Mouse (Mus musculus) hindbrain, postnatal 0 days (tissue): ENCODE measurements around the gene Naglu. TPM values are rescaled to one million over a fixed set of nuclear protein-coding genes. Genes with fewer than 3 reads are reported as not detected.

Experiments used
- ATAC-seq: fragments of 200-750 bp; cut with Nextera tagmentation; 2 replicates; pipeline ENCODE4 v1.8.0; 2017; ENCODE audit warnings: mild to moderate bottlenecking, moderate TSS enrichment, moderate library complexity
- DNase-seq: peaks from one replicate; pipeline ENCODE4 v3.0.0-alpha.2; 2015; ENCODE audit warnings: low spot score
- H3K27ac ChIP-seq: fragments of 300-500 bp; sonication (generic); 2 replicates; pipeline ENCODE4 v1.5.1; 2014; ENCODE audit warnings: mild to moderate bottlenecking
- H3K27me3 ChIP-seq: fragments of 300-500 bp; sonication (generic); 2 replicates; pipeline ENCODE4 v1.6.1; 2014; ENCODE audit warnings: low read length, mixed read lengths; ENCODE audit not compliant: insufficient read depth
- H3K36me3 ChIP-seq: fragments of 300-500 bp; sonication (generic); 2 replicates; pipeline ENCODE4 v1.6.1; 2014; ENCODE audit warnings: low read length, mixed read lengths; ENCODE audit not compliant: insufficient read depth
- H3K4me1 ChIP-seq: fragments of 300-500 bp; sonication (generic); 2 replicates; pipeline ENCODE4 v1.6.1; 2014; ENCODE audit warnings: antibody characterized with exemption, low read length, mixed read lengths; ENCODE audit not compliant: insufficient read depth
- H3K4me2 ChIP-seq: fragments of 300-500 bp; sonication (generic); 2 replicates; pipeline ENCODE4 v1.6.1; 2014; ENCODE audit warnings: low read depth, mild to moderate bottlenecking, low read length, moderate library complexity, mixed read lengths
- H3K4me3 ChIP-seq: fragments of 300-500 bp; sonication (generic); 2 replicates; pipeline ENCODE4 v1.5.1; 2014; ENCODE audit warnings: low read length
- H3K9ac ChIP-seq: fragments of 300-500 bp; sonication (generic); replicated peaks from 2 replicates; pipeline ENCODE4 v1.6.1; 2014; ENCODE audit warnings: mild to moderate bottlenecking, low read length, moderate library complexity, mixed read lengths
- H3K9me3 ChIP-seq: fragments of 300-500 bp; sonication (generic); 2 replicates; pipeline ENCODE4 v1.6.1; 2016; ENCODE audit warnings: low read length, mixed read lengths
- CTCF ChIP-seq: IDR thresholded peaks from 2 replicates; pipeline ENCODE4 v1.5.1; 2016; ENCODE audit warnings: antibody characterized with exemption, control low read depth, low read depth
- WGBS: fragments of 180-500 bp; shearing (Covaris S2); extraction: QIAGEN DNeasy Blood & Tissue Kit; methylation state at CpG from one replicate; pipeline ENCODE4 v1.1.7; 2014; 5-methylcytosine and 5-hydroxymethylcytosine counted together
- polyA plus RNA-seq: library from polyadenylated mRNA; unstranded; fragments of >200 nt; fragmentation: Nextera tagmentation; extraction: Ambion mirVana; gene quantifications from 2 replicates; pipeline ENCODE4 v1.2.1, GENCODE M21; 2015
- total RNA-seq: library from RNA; depleted of rRNA; stranded (reverse); fragments of >200 nt; gene quantifications from 2 replicates; pipeline ENCODE4 v1.2.3, GENCODE M21; 2014

Gene Naglu
- total and polyA plus RNA-seq, 2 experiments from 2014 or later = 17.0 to 23.8 TPM

DNA sequence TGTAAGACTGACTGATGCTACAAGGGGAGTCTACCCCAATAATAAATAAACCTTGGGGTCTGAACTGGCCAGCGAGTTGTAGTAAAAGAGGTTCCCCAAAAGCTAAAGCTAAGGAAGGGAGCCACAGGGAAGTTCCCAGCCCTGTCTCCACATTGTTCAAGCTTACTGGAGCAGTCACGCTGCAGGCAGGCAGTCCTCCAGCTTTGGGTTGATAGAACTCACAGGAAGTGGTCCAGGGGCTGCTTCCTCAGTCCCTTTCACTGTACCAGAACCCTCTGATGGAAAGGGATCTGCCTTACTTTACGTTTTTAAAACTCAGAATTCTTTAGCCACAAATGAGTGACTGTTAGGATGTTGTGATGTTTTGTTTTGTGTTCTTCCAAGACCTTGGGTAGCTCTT lies 22.3 kb upstream of the Naglu start:
- TF ChIP-seq CTCF = no peak
- no peak overlapping the region for H3K9ac ChIP-seq
- DNase-seq (no peak), ATAC-seq (no peak)
- peaks cover 85% of the 10 kb centered on the region for H3K36me3 ChIP-seq
- H3K4me2 ChIP-seq = no peak overlapping the region
- no peaks in the 10 kb centered on the region for H3K4me1 ChIP-seq
- no peak overlapping the region for H3K27ac ChIP-seq
- H3K27me3 ChIP-seq = no peaks in the 10 kb centered on the region
- H3K4me3 ChIP-seq = no peak overlapping the region
- H3K9me3 ChIP-seq = no peaks in the 10 kb centered on the region
- WGBS = 77% methylated on average over 3 of the region's 3 CpGs

DNA sequence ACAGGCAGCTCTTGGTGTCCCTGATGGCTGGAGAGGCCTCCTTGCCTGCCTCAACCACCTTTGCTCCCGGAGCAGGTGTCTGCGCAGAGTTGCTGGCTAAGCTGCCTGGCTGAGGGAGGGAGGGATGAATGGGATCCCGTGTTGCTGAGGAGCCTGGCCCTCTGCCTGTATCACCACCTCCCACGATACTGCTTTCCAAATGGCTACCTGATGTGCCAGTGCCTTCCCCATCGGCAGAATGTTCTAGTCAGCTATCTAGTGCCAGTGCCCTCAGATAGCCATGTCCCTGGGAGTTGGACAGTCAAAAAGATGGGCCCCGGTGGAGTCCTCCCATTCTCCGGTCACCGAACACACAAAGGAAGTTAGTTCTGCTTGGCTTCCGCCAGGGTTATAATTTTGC lies 19.5 kb upstream of the Naglu start:
- H3K36me3 ChIP-seq = peaks cover 71% of the 10 kb centered on the region
- no peak for TF ChIP-seq CTCF
- no peak overlapping the region for H3K4me3 ChIP-seq
- WGBS = 73% methylated on average over 9 of the region's 9 CpGs
- H3K4me2 ChIP-seq = no peak overlapping the region
- H3K27me3 ChIP-seq = no peaks in the 10 kb centered on the region
- no peak overlapping the region for H3K9ac ChIP-seq
- no peak overlapping the region for H3K27ac ChIP-seq
- H3K4me1 ChIP-seq = no peaks in the 10 kb centered on the region
- H3K9me3 ChIP-seq = no peaks in the 10 kb centered on the region
- DNase-seq = no peak
- no peak for ATAC-seq

DNA sequence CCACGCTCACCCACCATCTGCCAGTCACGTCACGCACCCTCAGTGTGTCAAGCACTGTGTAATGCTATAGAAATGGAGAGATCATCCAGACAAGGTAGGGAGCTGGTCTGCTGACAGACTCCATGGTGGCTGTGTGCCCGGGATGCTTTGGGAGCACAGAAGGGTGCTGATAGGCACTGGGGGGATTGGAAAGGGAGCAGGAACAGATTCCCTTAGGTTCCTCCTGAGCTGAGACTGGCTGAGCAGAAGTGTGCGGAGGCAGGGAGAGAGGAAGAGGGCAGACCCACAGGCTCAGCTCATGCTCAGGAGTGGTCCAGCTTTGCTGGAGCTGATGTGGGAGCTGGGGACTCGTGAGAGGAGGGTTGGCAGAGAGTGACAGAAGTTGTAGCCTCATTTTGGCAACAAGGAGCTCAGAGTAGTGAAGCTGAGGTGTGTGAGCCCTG lies 18.7 kb upstream of the Naglu start:
- no peak overlapping the region for H3K4me2 ChIP-seq
- H3K9me3 ChIP-seq = no peaks in the 10 kb centered on the region
- H3K4me1 ChIP-seq = no peaks in the 10 kb centered on the region
- DNase-seq (no peak), ATAC-seq (no peak)
- H3K4me3 ChIP-seq = no peak overlapping the region
- 78% methylated on average over 6 of the region's 6 CpGs for WGBS
- TF ChIP-seq CTCF = no peak
- no peak overlapping the region for H3K27ac ChIP-seq
- H3K27me3 ChIP-seq = no peaks in the 10 kb centered on the region
- H3K9ac ChIP-seq = no peak overlapping the region
- peaks cover 71% of the 10 kb centered on the region for H3K36me3 ChIP-seq

DNA sequence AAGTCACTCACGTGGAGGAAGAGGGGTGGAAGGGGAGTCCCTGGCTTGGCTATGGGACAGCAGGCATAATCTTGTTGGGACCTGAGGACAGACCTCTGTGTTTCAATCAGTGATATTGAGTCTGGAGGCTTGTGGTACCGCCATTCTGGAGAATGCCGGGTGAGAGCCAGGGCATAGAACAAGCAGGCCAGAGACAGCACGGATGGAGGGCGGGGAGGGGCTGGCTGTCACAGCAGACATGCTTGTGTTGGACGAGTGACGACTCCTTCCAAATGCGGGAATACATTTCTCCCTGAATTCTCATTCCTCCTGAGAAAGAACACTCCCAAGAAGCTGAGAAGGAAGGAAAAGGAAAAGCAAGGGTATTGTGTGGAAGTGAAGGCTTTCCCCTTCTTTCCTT lies 18.2 kb upstream of the Naglu start:
- peaks cover 72% of the 10 kb centered on the region for H3K36me3 ChIP-seq
- TF ChIP-seq CTCF = no peak
- DNase-seq = no peak
- no peak for ATAC-seq
- WGBS = 82% methylated on average over 8 of the region's 8 CpGs
- H3K9me3 ChIP-seq = no peaks in the 10 kb centered on the region
- H3K9ac ChIP-seq = no peak overlapping the region
- H3K4me1 ChIP-seq = no peaks in the 10 kb centered on the region
- no peak overlapping the region for H3K4me3 ChIP-seq
- no peak overlapping the region for H3K4me2 ChIP-seq
- H3K27ac ChIP-seq = no peak overlapping the region
- H3K27me3 ChIP-seq = no peaks in the 10 kb centered on the region

DNA sequence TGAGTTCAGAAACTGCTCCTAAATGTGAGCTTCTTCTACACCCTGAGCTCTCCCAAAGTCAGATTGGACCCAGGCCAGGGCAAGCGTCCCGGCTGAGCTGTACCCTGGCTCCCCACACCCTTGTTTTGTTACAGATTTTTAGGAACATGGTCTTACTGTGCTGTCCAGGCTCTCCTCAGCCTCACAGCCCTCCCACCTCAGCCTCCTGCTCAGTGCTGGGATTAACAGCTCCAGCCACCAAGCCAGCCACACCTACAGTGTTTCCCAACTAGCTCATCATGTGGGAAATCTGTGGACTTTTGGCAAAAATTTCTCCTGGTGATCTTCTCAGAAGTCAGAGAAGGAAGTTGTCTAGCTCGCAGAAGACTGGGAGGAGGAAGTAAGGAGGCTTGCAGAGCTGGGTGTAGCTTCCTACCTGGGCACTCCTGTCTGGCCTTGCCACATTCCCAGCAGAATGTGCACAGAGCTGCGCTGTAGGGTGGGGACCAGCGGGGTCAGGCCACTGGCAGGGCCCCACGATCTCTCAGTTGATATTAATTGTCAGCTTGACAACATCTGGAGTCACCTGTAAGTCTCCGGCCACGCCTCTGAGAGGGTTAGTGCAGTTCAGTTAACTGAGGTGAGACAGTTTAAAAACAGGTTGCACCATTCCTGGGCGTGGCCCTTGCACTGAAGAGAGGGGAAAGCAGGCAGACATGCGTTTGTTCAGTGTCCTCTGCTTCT lies 16.9 kb upstream of the Naglu start:
- H3K27me3 ChIP-seq = no peaks in the 10 kb centered on the region
- H3K9me3 ChIP-seq = no peaks in the 10 kb centered on the region
- H3K27ac ChIP-seq = no peak overlapping the region
- TF ChIP-seq CTCF = no peak
- peaks cover 69% of the 10 kb centered on the region for H3K36me3 ChIP-seq
- DNase-seq (no peak), ATAC-seq (no peak)
- WGBS = 91% methylated on average over 10 of the region's 10 CpGs
- H3K4me3 ChIP-seq = no peak overlapping the region
- no peak overlapping the region for H3K4me2 ChIP-seq
- no peaks in the 10 kb centered on the region for H3K4me1 ChIP-seq
- H3K9ac ChIP-seq = no peak overlapping the region

DNA sequence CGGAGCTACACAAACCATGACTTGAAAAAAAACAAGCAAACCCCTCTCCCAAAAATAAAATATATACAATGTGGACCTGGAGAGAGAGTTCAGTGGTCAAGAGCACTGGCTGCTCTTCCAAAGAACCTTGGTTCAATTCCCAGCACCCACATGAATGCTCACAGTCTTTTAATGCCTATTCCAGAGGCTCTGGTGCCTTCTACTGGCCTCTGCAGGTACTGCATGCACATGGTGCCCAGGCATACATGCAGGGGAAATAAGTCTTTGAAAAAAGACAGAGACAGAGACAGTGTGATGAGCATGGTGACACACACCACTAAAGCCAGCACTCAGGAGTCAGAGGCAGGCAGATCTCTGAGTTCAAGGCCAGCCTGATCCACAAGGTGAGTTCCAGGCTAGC lies 15.8 kb upstream of the Naglu start:
- DNase-seq = no peak
- 92% methylated on average over 1 of the region's 1 CpGs for WGBS
- no peak for ATAC-seq
- H3K27me3 ChIP-seq = no peaks in the 10 kb centered on the region
- no peak overlapping the region for H3K9ac ChIP-seq
- H3K4me1 ChIP-seq = no peaks in the 10 kb centered on the region
- H3K4me3 ChIP-seq = no peak overlapping the region
- peaks cover 58% of the 10 kb centered on the region for H3K36me3 ChIP-seq
- TF ChIP-seq CTCF = peak; percentile 59
- no peaks in the 10 kb centered on the region for H3K9me3 ChIP-seq
- no peak overlapping the region for H3K4me2 ChIP-seq
- no peak overlapping the region for H3K27ac ChIP-seq

DNA sequence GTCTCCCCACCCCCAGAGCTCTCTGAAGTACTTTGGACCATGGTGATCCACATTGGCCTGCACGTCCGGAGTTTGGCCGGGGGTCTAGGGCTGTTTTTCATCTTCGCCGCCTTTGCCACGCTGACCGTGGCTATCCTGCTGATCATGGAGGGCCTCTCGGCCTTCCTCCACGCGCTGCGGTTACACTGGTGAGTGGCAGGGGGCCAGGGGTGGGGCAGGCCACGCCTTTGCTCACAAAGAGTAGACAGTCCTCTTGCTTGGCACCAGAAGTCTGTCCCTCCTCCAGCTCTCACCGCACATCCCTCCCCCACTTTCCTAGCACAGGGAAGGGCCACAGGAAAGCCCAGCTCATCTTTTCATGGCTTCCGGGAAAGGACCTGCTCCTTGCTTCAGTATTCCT lies 14.4 kb upstream of the Naglu start:
- Histone ChIP-seq H3K27ac (no peak overlapping the region), H3K9ac (no peak overlapping the region), H3K36me3 (peaks cover 45% of the 10 kb centered on the region), H3K4me1 (no peaks in the 10 kb centered on the region), H3K27me3 (no peaks in the 10 kb centered on the region), H3K4me3 (no peak overlapping the region), H3K9me3 (no peaks in the 10 kb centered on the region), H3K4me2 (no peak overlapping the region)
- no peak for TF ChIP-seq CTCF
- ATAC-seq = no peak
- 75% methylated on average over 14 of the region's 14 CpGs for WGBS
- no peak for DNase-seq
